Mouse (Mus musculus): ENCODE results near the gene Tktl2. TPM values are rescaled to one million over a fixed set of nuclear protein-coding genes. Genes with fewer than 3 reads are reported as not detected.

Tktl2 gene
- polyA plus RNA-seq, 1 experiment: not detected

DNA sequence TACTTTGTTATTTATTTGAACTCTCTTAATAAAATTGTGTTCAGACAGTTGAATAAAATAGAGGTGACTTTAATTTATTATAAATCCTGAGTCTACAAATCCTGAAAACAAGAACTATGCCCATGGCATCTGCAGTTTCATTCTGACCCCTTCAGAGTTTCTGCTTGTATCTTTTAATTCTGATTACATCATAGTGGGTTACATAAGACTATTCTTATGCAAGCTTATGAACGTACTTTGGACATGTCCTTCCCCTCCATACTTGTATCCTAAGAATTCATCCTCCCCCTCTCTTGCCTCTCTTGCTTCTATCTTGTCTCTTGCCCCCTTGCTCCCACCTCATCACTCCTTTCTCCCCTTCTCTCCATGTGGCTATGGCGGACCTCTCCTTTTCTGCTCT is 7.6 kb downstream of the Tktl2 start:
- Histone ChIP-seq H3K4me3 (ENCODE audit: insufficient read depth, low read length) (no peak overlapping the region), H3K4me1 (ENCODE audit: control insufficient read depth, insufficient read depth, low read length) (no peaks in the 10 kb centered on the region), H3K27ac (ENCODE audit: insufficient read depth, low read depth, low read length) (no peak overlapping the region)
- TF ChIP-seq CTCF (IDR thresholded peaks at IDR 0.05; ENCODE audit: low read depth, low read length): no peak
- no peak for TF ChIP-seq POLR2A (IDR thresholded peaks at IDR 0.05; ENCODE audit: borderline replicate concordance, low read depth, low read length)

DNA sequence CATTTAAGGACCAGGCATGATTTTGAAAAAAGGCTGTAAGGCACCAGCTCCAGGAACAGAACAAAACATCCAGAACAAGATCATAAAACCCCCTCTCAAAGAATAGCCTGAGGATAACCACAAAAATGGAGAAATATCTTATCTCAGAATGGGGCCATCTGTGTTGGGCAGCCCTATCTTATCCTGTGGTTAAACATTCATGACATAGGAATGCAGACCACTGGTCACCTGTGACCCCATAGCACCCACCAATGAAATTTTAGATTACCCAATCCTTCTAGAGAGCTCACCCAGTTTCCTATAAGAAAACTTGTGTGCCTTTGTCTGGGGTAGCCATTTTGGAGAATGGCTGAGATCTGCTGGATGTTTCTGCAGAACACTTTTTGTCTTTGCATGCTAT is 9.0 kb downstream of the Tktl2 start:
- H3K4me1 ChIP-seq (ENCODE audit: control insufficient read depth, insufficient read depth, low read length): no peaks in the 10 kb centered on the region
- no peak overlapping the region for H3K27ac ChIP-seq (ENCODE audit: insufficient read depth, low read depth, low read length)
- TF ChIP-seq CTCF (IDR thresholded peaks at IDR 0.05; ENCODE audit: low read depth, low read length) (no peak), POLR2A (IDR thresholded peaks at IDR 0.05; ENCODE audit: borderline replicate concordance, low read depth, low read length) (no peak)
- H3K4me3 ChIP-seq (ENCODE audit: insufficient read depth, low read length): no peak overlapping the region

GRCm38 (mm10) chr8:66550092-66550491 is 38.5 kb downstream of the Tktl2 start:
- Histone ChIP-seq H3K27ac (ENCODE audit: insufficient read depth, low read depth, low read length) (no peak overlapping the region), H3K4me3 (ENCODE audit: insufficient read depth, low read length) (no peak overlapping the region), H3K4me1 (ENCODE audit: control insufficient read depth, insufficient read depth, low read length) (no peaks in the 10 kb centered on the region)
- TF ChIP-seq POLR2A (IDR thresholded peaks at IDR 0.05; ENCODE audit: borderline replicate concordance, low read depth, low read length) (no peak), CTCF (IDR thresholded peaks at IDR 0.05; ENCODE audit: low read depth, low read length) (no peak)

Other genes with a start within 250 kb of the Tktl2 start
- gene Tma16, start 25.2 kb upstream of the Tktl2 start, polyA plus RNA-seq (2012; ENCODE audit: insufficient read depth, insufficient read length, missing spikeins): 4.2 and 5.2 TPM in 2 replicates
- gene Npy5r, start 176.4 kb downstream of the Tktl2 start, polyA plus RNA-seq (2012; ENCODE audit: insufficient read depth, insufficient read length, missing spikeins): not detected in 2 replicates
- gene Npy1r, start 185.4 kb downstream of the Tktl2 start, polyA plus RNA-seq (2012; ENCODE audit: insufficient read depth, insufficient read length, missing spikeins): not detected in 2 replicates

Measured in bone marrow macrophage, adult 2 months (primary cell).